10 mouse cellular contexts compared by ENCODE assay signal in the genomic region with DNA sequence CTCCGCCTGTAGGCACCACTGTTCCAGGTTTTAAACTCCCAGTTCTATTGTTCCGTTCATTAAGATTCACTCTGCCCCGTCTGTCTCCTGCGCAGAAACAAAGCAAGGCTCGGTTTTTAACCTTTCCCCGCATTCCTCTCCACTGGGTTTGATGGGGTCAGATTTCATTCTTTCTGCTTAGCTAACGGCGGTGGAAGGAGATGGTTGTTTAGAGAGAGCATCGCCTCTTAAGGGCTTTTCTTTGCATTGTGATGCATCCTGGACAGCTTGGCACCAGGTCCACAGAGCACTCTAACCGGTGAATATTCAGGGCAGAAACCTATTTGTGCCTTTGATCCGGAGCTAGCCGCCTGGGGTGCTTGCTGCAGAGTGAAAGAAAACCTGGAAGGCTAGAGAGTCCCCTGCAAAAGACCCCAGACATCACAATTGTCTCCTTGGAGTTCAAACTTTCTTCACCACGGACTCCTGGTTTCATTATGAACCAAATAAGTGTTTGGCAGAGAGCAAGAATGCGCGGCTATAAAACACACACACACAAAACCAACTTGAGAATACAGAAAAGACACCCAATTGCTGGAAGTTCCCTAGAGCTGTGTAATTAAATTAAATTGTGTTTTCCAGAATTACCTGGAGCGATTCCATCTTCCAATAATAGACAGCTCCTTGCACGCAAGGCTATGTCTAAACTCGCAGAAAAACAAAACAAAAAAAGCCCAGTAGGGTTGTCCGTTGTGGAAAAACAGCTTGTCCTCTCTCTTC. TPM values are rescaled to one million over a fixed set of nuclear protein-coding genes. Genes with fewer than 3 reads are reported as not detected.
DNase-seq lines count a peak whose midpoint lies in the region; ATAC-seq and TF ChIP-seq lines count a peak whose summit lies in the region.
"Had no signal": no experiment of that assay in that cellular context is flagged by ENCODE, and none has a peak within 500 bp of the region (broad histone marks: within the 10 kb centered on the region; RNA-seq: fewer than 3 reads in every experiment).

No protein-coding gene starts in this region.

- no peak overlapping the region for H3K4me3 ChIP-seq in forebrain, postnatal 0 days (ENCODE audit: low read depth, low read length)
- H3K4me3 ChIP-seq in midbrain, embryonic 12.5 days = peak overlapping the region; percentile 24; the same call in 1 of the 2 replicates
- H3K4me3 ChIP-seq in liver, embryonic 11.5 days (ENCODE audit: low read depth, low read length) = no peak overlapping the region
- H3K4me3 ChIP-seq: liver, embryonic 12.5 days had no signal

- DNase-seq in cerebellum, postnatal 25 days = peak; percentile 23 to 28
- DNase-seq in cerebellum, postnatal 36 days = no peak
- peak; percentile 71 for DNase-seq in WW6 (ENCODE audit: low read depth, low spot score)
- peak; percentile 49 for DNase-seq in forebrain, postnatal 0 days
- no peak for DNase-seq in spleen, adult 12 weeks (ENCODE audit: low spot score)
- DNase-seq in B cell, adult 2 months = no peak
- no peak for DNase-seq in liver, embryonic 11.5 days (ENCODE audit: low spot score)
- DNase-seq: gastrocnemius, postnatal 10 days had no signal

- H3K27ac ChIP-seq in forebrain, postnatal 0 days (ENCODE audit: low read depth, low read length) = peak overlapping the region; percentile 73
- H3K27ac ChIP-seq in midbrain, embryonic 12.5 days (replicated peaks) = peak overlapping the region; percentile 86
- no peak overlapping the region for H3K27ac ChIP-seq in liver, embryonic 11.5 days (ENCODE audit: low read depth, low read length)
- H3K27ac ChIP-seq: liver, embryonic 12.5 days had no signal

- peak overlapping the region; percentile 38 for H3K4me2 ChIP-seq in forebrain, postnatal 0 days (ENCODE audit: low read depth)
- H3K4me2 ChIP-seq in midbrain, embryonic 12.5 days (replicated peaks) = peak overlapping the region; percentile 46
- no peak overlapping the region for H3K4me2 ChIP-seq in liver, embryonic 11.5 days
- H3K4me2 ChIP-seq: liver, embryonic 12.5 days had no signal

- no peaks in the 10 kb centered on the region for H3K9me3 ChIP-seq in forebrain, postnatal 0 days (ENCODE audit: low read length)
- H3K9me3 ChIP-seq in midbrain, embryonic 12.5 days = no peaks in the 10 kb centered on the region
- no peaks in the 10 kb centered on the region for H3K9me3 ChIP-seq in liver, embryonic 11.5 days (ENCODE audit: control insufficient read depth, low read length)

- H3K9ac ChIP-seq in forebrain, postnatal 0 days = peak overlapping the region; percentile 45
- 0 out of 2 replicates have a peak overlapping the region, but pooled peaks have one; percentile 8 for H3K9ac ChIP-seq in midbrain, embryonic 12.5 days (replicated peaks)
- no peak overlapping the region for H3K9ac ChIP-seq in liver, embryonic 11.5 days (ENCODE audit: low read depth, low read length)
- H3K9ac ChIP-seq: liver, embryonic 12.5 days had no signal

- H3K27me3 ChIP-seq in forebrain, postnatal 0 days (ENCODE audit: insufficient read depth, low read length) = no peaks in the 10 kb centered on the region
- H3K27me3 ChIP-seq in midbrain, embryonic 12.5 days = no peaks in the 10 kb centered on the region
- H3K27me3 ChIP-seq in liver, embryonic 11.5 days (replicated peaks; ENCODE audit: control insufficient read depth, insufficient read depth, low read length) = no peaks in the 10 kb centered on the region
- H3K27me3 ChIP-seq: liver, embryonic 12.5 days had no signal

- ATAC-seq in forebrain, postnatal 0 days = peak; percentile 34; the same call in 1 of the 2 replicates
- peak; percentile 75 for ATAC-seq in midbrain, embryonic 12.5 days (ENCODE audit: low FRiP score, low read depth)
- ATAC-seq in liver, embryonic 11.5 days (replicated peaks; ENCODE audit: low FRiP score) = no peak
- ATAC-seq: liver, embryonic 12.5 days had no signal

- no peaks in the 10 kb centered on the region for H3K36me3 ChIP-seq in forebrain, postnatal 0 days (ENCODE audit: insufficient read depth)
- no peaks in the 10 kb centered on the region for H3K36me3 ChIP-seq in midbrain, embryonic 12.5 days
- H3K36me3 ChIP-seq in liver, embryonic 11.5 days (ENCODE audit: control insufficient read depth, insufficient read depth, low read length) = no peaks in the 10 kb centered on the region
- H3K36me3 ChIP-seq: liver, embryonic 12.5 days had no signal

- 0 out of 2 replicates have a peak, but pooled peaks have one; percentile 2 for TF ChIP-seq CTCF in forebrain, postnatal 0 days (IDR thresholded peaks at IDR 0.05; ENCODE audit: low read depth)

- peaks cover 19% of the 10 kb centered on the region for H3K4me1 ChIP-seq in forebrain, postnatal 0 days (ENCODE audit: insufficient read depth)
- peaks cover 36% of the 10 kb centered on the region for H3K4me1 ChIP-seq in midbrain, embryonic 12.5 days
- H3K4me1 ChIP-seq in liver, embryonic 11.5 days (replicated peaks; ENCODE audit: control insufficient read depth, insufficient read depth, low read length) = no peaks in the 10 kb centered on the region
- H3K4me1 ChIP-seq: liver, embryonic 12.5 days had no signal

- WGBS in forebrain, postnatal 0 days = 5% methylated on average over 19 of the region's 19 CpGs
- 3% methylated on average over 19 of the region's 19 CpGs for WGBS in midbrain, embryonic 12.5 days
- 16% methylated on average over 19 of the region's 19 CpGs for WGBS in liver, embryonic 11.5 days

RNA-seq across cellular contexts. Expression of a gene that starts 40.7 kb away (rescaled TPM):
- 50.2 and 93.9 TPM in 2 replicates for total RNA-seq in forebrain, postnatal 0 days (2014; rRNA removed)
- 79.9 and 128 TPM in 2 replicates for polyA plus RNA-seq in forebrain, postnatal 0 days (2015; fragmentation: Nextera tagmentation; extraction: Ambion mirVana)
- polyA plus RNA-seq in midbrain, embryonic 12.5 days (2016; fragmentation: Nextera tagmentation; extraction: Ambion mirVana) = 25.5 and 25.6 TPM in 2 replicates
- 1.9 TPM in 2 replicates for polyA plus RNA-seq in liver, embryonic 11.5 days (2014; fragmentation: Nextera tagmentation; extraction: Ambion mirVana)

Comparison
In these comparisons a context has a peak if more than half of its experiments do, and no peak if none do; other contexts are left out.
1. DNase-seq: peak in cerebellum, postnatal 25 days (2 of 2), WW6 (single experiment) and forebrain, postnatal 0 days (single experiment); none in cerebellum, postnatal 36 days (0 of 2), spleen, adult 12 weeks (single experiment), B cell, adult 2 months (0 of 2) and liver, embryonic 11.5 days (single experiment).